Mouse (Mus musculus) liver, embryonic 14.5 days (tissue): ENCODE measurements at regions not wholly inside any gene's neighbourhood (a gene's known extent, or its start where the extent isn't known, plus 50 kb on each side); places are given as distances from the start of the nearest gene placed in this dataset.

Experiments
- CTCF ChIP-seq: IDR thresholded peaks from 2 replicates; pipeline ENCODE4 v1.5.1; 2016; ENCODE audit warnings: antibody characterized with exemption, low read depth, control low read depth
- EP300 ChIP-seq: IDR thresholded peaks from 2 replicates; pipeline ENCODE4 v1.6.1; 2016; ENCODE audit warnings: antibody characterized with exemption, low read depth

- TF ChIP-seq CTCF: no peak
- no peak for TF ChIP-seq EP300
These were observed 51.5 kb upstream of the Ryk start for GRCm38 (mm10) chr9:102782926-102783850.
